Mouse (Mus musculus): ENCODE data around the gene Ipo13. TPM values are rescaled to one million over a fixed set of nuclear protein-coding genes. Genes with fewer than 3 reads are reported as not detected.

Gene Ipo13
- polyA plus RNA-seq, 1 experiment from 2014 or later: 44.2 TPM

- 90% methylated on average over 10 of the region's 10 CpGs for WGBS
- Histone ChIP-seq H3K27me3 (ENCODE audit: insufficient read depth, low read length) (no peaks in the 10 kb centered on the region), H3K9me3 (ENCODE audit: low read depth, low read length) (no peaks in the 10 kb centered on the region), H3K4me1 (ENCODE audit: insufficient read depth) (peaks cover 8% of the 10 kb centered on the region), H3K4me2 (no peak overlapping the region), H3K4me3 (ENCODE audit: low read depth, low read length) (no peak overlapping the region), H3K36me3 (ENCODE audit: insufficient read depth) (peaks cover 35% of the 10 kb centered on the region), H3K9ac (no peak overlapping the region), H3K27ac (ENCODE audit: low read depth) (no peak overlapping the region)
- ATAC-seq (ENCODE audit: insufficient read depth) (no peak), DNase-seq (no peak)
- no peak for TF ChIP-seq CTCF (IDR thresholded peaks at IDR 0.05; ENCODE audit: low read depth)
These were observed 29.7 kb downstream of the Ipo13 start for GRCm38 (mm10) chr4:117885093-117885492.

DNA sequence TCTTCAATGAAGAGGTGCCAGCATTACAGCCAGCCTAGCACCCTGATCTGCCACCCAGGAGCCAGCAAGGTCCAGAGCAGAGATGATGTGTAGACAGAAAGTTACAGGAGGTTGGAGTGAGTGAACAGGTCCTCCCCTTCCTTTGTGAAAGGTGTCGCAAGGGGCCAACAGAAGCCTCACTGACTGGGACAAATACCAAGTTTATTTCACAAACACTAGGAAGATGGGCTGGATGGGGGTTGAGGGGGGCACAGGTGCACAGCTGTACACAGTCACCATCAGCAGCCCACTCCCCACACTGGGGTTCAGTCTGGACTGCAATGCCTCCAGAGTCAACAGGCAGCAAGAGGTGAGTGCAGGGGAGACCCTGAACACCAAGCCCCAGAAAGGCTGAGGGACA, 30.7 kb downstream of the Ipo13 start:
- Histone ChIP-seq H3K27me3 (ENCODE audit: insufficient read depth, low read length) (no peaks in the 10 kb centered on the region), H3K4me2 (peak overlapping the region; percentile 88; the same call in 1 of the 2 replicates), H3K9me3 (ENCODE audit: low read depth, low read length) (no peaks in the 10 kb centered on the region), H3K36me3 (ENCODE audit: insufficient read depth) (peaks cover 29% of the 10 kb centered on the region), H3K27ac (ENCODE audit: low read depth) (no peak overlapping the region), H3K4me1 (ENCODE audit: insufficient read depth) (peaks cover 8% of the 10 kb centered on the region), H3K9ac (no peak overlapping the region), H3K4me3 (ENCODE audit: low read depth, low read length) (peak overlapping the region; percentile 76; the same call in 1 of the 2 replicates)
- DNase-seq: no peak
- TF ChIP-seq CTCF (IDR thresholded peaks at IDR 0.05; ENCODE audit: low read depth): no peak
- ATAC-seq (ENCODE audit: insufficient read depth): no peak
- 100% methylated on average over 1 of the region's 1 CpGs for WGBS

GRCm38 (mm10) chr4:117882701-117883691, 31.8 kb downstream of the Ipo13 start, which contains the start of gene B4galt2:
Gene B4galt2 (minus strand): TSS chr4:117883487.
- Histone ChIP-seq H3K9ac (peak within 1 kb of the TSS; percentile 79), H3K27ac (ENCODE audit: low read depth) (peak within 1 kb of the TSS; percentile 58; the same call in 1 of the 2 replicates), H3K36me3 (ENCODE audit: insufficient read depth) (peaks cover 33% of the 10 kb centered on the region), H3K9me3 (ENCODE audit: low read depth, low read length) (no peaks in the 10 kb centered on the region), H3K4me1 (ENCODE audit: insufficient read depth) (peaks cover 8% of the 10 kb centered on the region), H3K4me2 (peak within 1 kb of the TSS; percentile 88), H3K27me3 (ENCODE audit: insufficient read depth, low read length) (no peaks in the 10 kb centered on the region), H3K4me3 (ENCODE audit: low read depth, low read length) (peak within 1 kb of the TSS; percentile 76)
- under 1% methylated on average over 90 of the region's 103 CpGs for WGBS
- DNase-seq (peak; percentile 80), ATAC-seq (ENCODE audit: insufficient read depth) (peak; percentile 56)
- TF ChIP-seq CTCF (IDR thresholded peaks at IDR 0.05; ENCODE audit: low read depth): peak; percentile 34; the same call in 1 of the 2 replicates

GRCm38 (mm10) chr4:117878703-117879102, 36.1 kb downstream of the Ipo13 start:
- H3K4me3 ChIP-seq (ENCODE audit: low read depth, low read length): no peak overlapping the region
- H3K27me3 ChIP-seq (ENCODE audit: insufficient read depth, low read length): no peaks in the 10 kb centered on the region
- ATAC-seq (ENCODE audit: insufficient read depth): no peak
- no peak for TF ChIP-seq CTCF (IDR thresholded peaks at IDR 0.05; ENCODE audit: low read depth)
- H3K4me2 ChIP-seq: no peak overlapping the region
- 67% methylated on average over 5 of the region's 5 CpGs for WGBS
- H3K4me1 ChIP-seq (ENCODE audit: insufficient read depth): peaks cover 3% of the 10 kb centered on the region; the same call in 1 of the 2 replicates
- no peak for DNase-seq
- no peak overlapping the region for H3K9ac ChIP-seq
- H3K36me3 ChIP-seq (ENCODE audit: insufficient read depth): peaks cover 46% of the 10 kb centered on the region
- H3K9me3 ChIP-seq (ENCODE audit: low read depth, low read length): no peaks in the 10 kb centered on the region
- H3K27ac ChIP-seq (ENCODE audit: low read depth): no peak overlapping the region

DNA sequence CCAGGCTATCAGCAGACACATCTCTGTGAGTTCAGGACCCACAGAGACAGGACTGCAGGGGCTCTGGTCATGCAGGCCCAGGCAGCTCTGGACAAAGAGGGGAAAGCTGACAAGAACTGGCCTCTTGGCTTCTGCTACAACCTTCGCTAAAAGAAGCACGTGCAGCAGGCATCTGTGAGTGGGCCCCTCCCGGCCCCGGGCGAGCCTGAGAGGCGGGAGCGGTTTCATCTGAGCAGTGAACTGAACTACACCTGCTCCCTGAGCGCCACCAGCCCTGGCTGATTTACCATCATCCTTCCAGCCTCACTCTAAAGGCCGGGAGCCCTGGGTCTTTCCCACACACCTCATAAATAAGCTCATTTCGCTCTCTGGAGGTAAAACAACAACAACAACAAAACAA, 36.5 kb downstream of the Ipo13 start:
- H3K9ac ChIP-seq: no peak overlapping the region
- no peak for ATAC-seq (ENCODE audit: insufficient read depth)

GRCm38 (mm10) chr4:117873615-117874014, 41.2 kb downstream of the Ipo13 start:
- H3K9me3 ChIP-seq (ENCODE audit: low read depth, low read length): no peaks in the 10 kb centered on the region
- H3K4me3 ChIP-seq (ENCODE audit: low read depth, low read length): no peak overlapping the region
- WGBS: 88% methylated on average over 9 of the region's 9 CpGs
- peaks cover 6% of the 10 kb centered on the region; the same call in 1 of the 2 replicates for H3K4me1 ChIP-seq (ENCODE audit: insufficient read depth)
- no peak for TF ChIP-seq CTCF (IDR thresholded peaks at IDR 0.05; ENCODE audit: low read depth)
- peaks cover 36% of the 10 kb centered on the region for H3K36me3 ChIP-seq (ENCODE audit: insufficient read depth)
- no peak for ATAC-seq (ENCODE audit: insufficient read depth)
- H3K27ac ChIP-seq (ENCODE audit: low read depth): no peak overlapping the region
- H3K27me3 ChIP-seq (ENCODE audit: insufficient read depth, low read length): no peaks in the 10 kb centered on the region
- H3K4me2 ChIP-seq: no peak overlapping the region
- H3K9ac ChIP-seq: no peak overlapping the region
- DNase-seq: no peak

More for the DNA sequence above, 36.5 kb downstream of the Ipo13 start:
- no peaks in the 10 kb centered on the region for H3K4me1 ChIP-seq (ENCODE audit: insufficient read depth)
- DNase-seq: no peak
- no peak overlapping the region for H3K4me2 ChIP-seq
- peaks cover 50% of the 10 kb centered on the region for H3K36me3 ChIP-seq (ENCODE audit: insufficient read depth)
- H3K27ac ChIP-seq (ENCODE audit: low read depth): no peak overlapping the region
- TF ChIP-seq CTCF (IDR thresholded peaks at IDR 0.05; ENCODE audit: low read depth): no peak
- 69% methylated on average over 10 of the region's 10 CpGs for WGBS
- no peaks in the 10 kb centered on the region for H3K27me3 ChIP-seq (ENCODE audit: insufficient read depth, low read length)
- no peak overlapping the region for H3K4me3 ChIP-seq (ENCODE audit: low read depth, low read length)
- no peaks in the 10 kb centered on the region for H3K9me3 ChIP-seq (ENCODE audit: low read depth, low read length)

- DNase-seq (peak; percentile 40), ATAC-seq (ENCODE audit: insufficient read depth) (peak; percentile 21; the same call in 1 of the 2 replicates)
- Histone ChIP-seq H3K27ac (ENCODE audit: low read depth) (no peak within 1 kb of the TSS), H3K36me3 (ENCODE audit: insufficient read depth) (peaks cover 26% of the 10 kb centered on the region), H3K9me3 (ENCODE audit: low read depth, low read length) (no peaks in the 10 kb centered on the region), H3K4me2 (peak within 1 kb of the TSS; percentile 55), H3K27me3 (ENCODE audit: insufficient read depth, low read length) (no peaks in the 10 kb centered on the region), H3K4me1 (ENCODE audit: insufficient read depth) (peaks cover 6% of the 10 kb centered on the region; the same call in 1 of the 2 replicates), H3K9ac (peak within 1 kb of the TSS; percentile 29; the same call in 1 of the 2 replicates), H3K4me3 (ENCODE audit: low read depth, low read length) (peak within 1 kb of the TSS; percentile 20; the same call in 1 of the 2 replicates)
- no peak for TF ChIP-seq CTCF (IDR thresholded peaks at IDR 0.05; ENCODE audit: low read depth)
- 3% methylated on average over 14 of the region's 14 CpGs for WGBS
These were observed 42.3 kb downstream of the Ipo13 start, which contains the start of gene Ccdc24 for GRCm38 (mm10) chr4:117872471-117872886. Gene Ccdc24 (minus strand): TSS chr4:117872557.
